Mouse (Mus musculus): Measurements from ENCODE around the gene Tshz2. TPM values are rescaled to one million over a fixed set of nuclear protein-coding genes. Genes with fewer than 3 reads are reported as not detected.

Gene Tshz2
- total RNA-seq, 2 experiments from 2014 or later = 26.7 to 41.8 TPM

- DNase-seq (ENCODE audit: extremely low spot score in 1 of 2, low spot score in 1 of 2) = no peak
These were observed 429.6 kb downstream of the Tshz2 start for GRCm38 (mm10) chr2:170062378-170062777.

- DNase-seq (ENCODE audit: extremely low spot score in 1 of 2, low spot score in 1 of 2) = no peak
These were observed 437.2 kb downstream of the Tshz2 start for GRCm38 (mm10) chr2:170069976-170070375.

GRCm38 (mm10) chr2:170070641-170071241 lies 437.9 kb downstream of the Tshz2 start:
- no peak for DNase-seq (ENCODE audit: extremely low spot score in 1 of 2, low spot score in 1 of 2)

GRCm38 (mm10) chr2:170076941-170077490 lies 444.2 kb downstream of the Tshz2 start:
- no peak for DNase-seq (ENCODE audit: extremely low spot score in 1 of 2, low spot score in 1 of 2)

- DNase-seq (ENCODE audit: extremely low spot score in 1 of 2, low spot score in 1 of 2) = no peak
These were observed 445.2 kb downstream of the Tshz2 start for GRCm38 (mm10) chr2:170078041-170078440.

GRCm38 (mm10) chr2:170078442-170079017 lies 445.7 kb downstream of the Tshz2 start:
- DNase-seq (ENCODE audit: extremely low spot score in 1 of 2, low spot score in 1 of 2) = no peak

GRCm38 (mm10) chr2:170091563-170092443 lies 459.0 kb downstream of the Tshz2 start:
- DNase-seq (ENCODE audit: extremely low spot score in 1 of 2, low spot score in 1 of 2) = no peak

GRCm38 (mm10) chr2:170094220-170094619 lies 461.4 kb downstream of the Tshz2 start:
- DNase-seq (ENCODE audit: extremely low spot score in 1 of 2, low spot score in 1 of 2) = no peak

- DNase-seq (ENCODE audit: extremely low spot score in 1 of 2, low spot score in 1 of 2) = no peak
These were observed 462.1 kb downstream of the Tshz2 start for GRCm38 (mm10) chr2:170094871-170095270.

GRCm38 (mm10) chr2:170101132-170101531 lies 468.3 kb downstream of the Tshz2 start:
- peak; percentile 97 to 100 for DNase-seq (ENCODE audit: extremely low spot score in 1 of 2, low spot score in 1 of 2)

GRCm38 (mm10) chr2:170101932-170102331 lies 469.1 kb downstream of the Tshz2 start:
- DNase-seq (ENCODE audit: extremely low spot score in 1 of 2, low spot score in 1 of 2) = no peak

GRCm38 (mm10) chr2:170103341-170103740 lies 470.5 kb downstream of the Tshz2 start:
- no peak for DNase-seq (ENCODE audit: extremely low spot score in 1 of 2, low spot score in 1 of 2)

- peak; percentile 47 to 70 for DNase-seq (ENCODE audit: extremely low spot score in 1 of 2, low spot score in 1 of 2)
These were observed 471.0 kb downstream of the Tshz2 start for GRCm38 (mm10) chr2:170103852-170104251.

- no peak for DNase-seq (ENCODE audit: extremely low spot score in 1 of 2, low spot score in 1 of 2)
These were observed 471.6 kb downstream of the Tshz2 start for GRCm38 (mm10) chr2:170104396-170104795.

GRCm38 (mm10) chr2:170106000-170106399 lies 473.2 kb downstream of the Tshz2 start:
- DNase-seq (ENCODE audit: extremely low spot score in 1 of 2, low spot score in 1 of 2) = no peak

- DNase-seq (ENCODE audit: extremely low spot score in 1 of 2, low spot score in 1 of 2) = no peak
These were observed 475.0 kb downstream of the Tshz2 start for GRCm38 (mm10) chr2:170107791-170108190.

GRCm38 (mm10) chr2:170109528-170109927 lies 476.7 kb downstream of the Tshz2 start:
- no peak for DNase-seq (ENCODE audit: extremely low spot score in 1 of 2, low spot score in 1 of 2)

- DNase-seq (ENCODE audit: extremely low spot score in 1 of 2, low spot score in 1 of 2) = no peak
These were observed 477.5 kb downstream of the Tshz2 start for GRCm38 (mm10) chr2:170110306-170110705.

- DNase-seq (ENCODE audit: extremely low spot score in 1 of 2, low spot score in 1 of 2) = peak; percentile 64 to 75
These were observed 484.0 kb downstream of the Tshz2 start for GRCm38 (mm10) chr2:170116704-170117281.

GRCm38 (mm10) chr2:170120139-170121027 lies 487.6 kb downstream of the Tshz2 start:
- DNase-seq (ENCODE audit: extremely low spot score in 1 of 2, low spot score in 1 of 2) = no peak
